Mouse (Mus musculus) heart, postnatal 0 days (tissue): ENCODE measurements around the gene Hpse2. TPM values are rescaled to one million over a fixed set of nuclear protein-coding genes. Genes with fewer than 3 reads are reported as not detected.

ENCODE experiments used
- ATAC-seq: fragments of 200-750 bp; cut with Nextera tagmentation; 2 replicates; pipeline ENCODE4 v1.8.0; 2017; ENCODE audit warnings: low read depth, moderate number of reproducible peaks, moderate library complexity; ENCODE audit not compliant: insufficient read depth
- DNase-seq: peaks from one replicate; pipeline ENCODE4 v3.0.0-alpha.2; 2016; ENCODE audit warnings: low spot score
- H3K27ac ChIP-seq: fragments of 300-500 bp; sonication (generic); 2 replicates; pipeline ENCODE4 v1.5.1; 2014; ENCODE audit warnings: low read depth, mild to moderate bottlenecking
- H3K27me3 ChIP-seq: fragments of 300-500 bp; sonication (generic); 2 replicates; pipeline ENCODE4 v1.6.1; 2014; ENCODE audit warnings: low read length, mixed read lengths; ENCODE audit not compliant: control insufficient read depth, insufficient read depth
- H3K36me3 ChIP-seq: fragments of 300-500 bp; sonication (generic); replicated peaks from 2 replicates; pipeline ENCODE4 v1.6.1; 2014; ENCODE audit warnings: low read length, mixed read lengths; ENCODE audit not compliant: control insufficient read depth, insufficient read depth
- H3K4me1 ChIP-seq: fragments of 300-500 bp; sonication (generic); 2 replicates; pipeline ENCODE4 v1.6.1; 2014; ENCODE audit warnings: antibody characterized with exemption; ENCODE audit not compliant: control insufficient read depth, insufficient read depth
- H3K4me2 ChIP-seq: fragments of 300-500 bp; sonication (generic); 2 replicates; pipeline ENCODE4 v1.6.1; 2014; ENCODE audit warnings: low read depth, mild to moderate bottlenecking, low read length, moderate library complexity
- H3K4me3 ChIP-seq: fragments of 300-500 bp; sonication (generic); 2 replicates; pipeline ENCODE4 v1.5.1; 2014; ENCODE audit warnings: low read depth, low read length
- H3K9ac ChIP-seq: fragments of 300-500 bp; sonication (generic); replicated peaks from 2 replicates; pipeline ENCODE4 v1.6.1; 2014; ENCODE audit warnings: low read depth, low read length, mixed read lengths
- H3K9me3 ChIP-seq: fragments of 300-500 bp; sonication (generic); replicated peaks from 2 replicates; pipeline ENCODE4 v1.6.1; 2016; ENCODE audit warnings: low read length; ENCODE audit not compliant: control insufficient read depth
- CTCF ChIP-seq: IDR thresholded peaks from 2 replicates; pipeline ENCODE4 v1.5.1; 2016; ENCODE audit warnings: antibody characterized with exemption, control low read depth, low read depth
- EP300 ChIP-seq: IDR thresholded peaks from 2 replicates; pipeline ENCODE4 v1.6.1; 2016; ENCODE audit warnings: antibody characterized with exemption, low read depth
- WGBS: fragments of 180-500 bp; shearing (Covaris S2); extraction: QIAGEN DNeasy Blood & Tissue Kit; methylation state at CpG from one replicate; pipeline ENCODE4 v1.1.7; 2014; 5-methylcytosine and 5-hydroxymethylcytosine counted together
- polyA plus RNA-seq: library from polyadenylated mRNA; unstranded; fragments of >200 nt; fragmentation: Nextera tagmentation; extraction: Ambion mirVana; gene quantifications from 2 replicates; pipeline ENCODE4 v1.2.1, GENCODE M21; 2015
- total RNA-seq: library from RNA; depleted of rRNA; stranded (reverse); fragments of >200 nt; gene quantifications from 2 replicates; pipeline ENCODE4 v1.2.3, GENCODE M21; 2014; ENCODE audit warnings: low replicate concordance

Gene Hpse2
- total and polyA plus RNA-seq, 2 experiments from 2014 or later, result 0.45 to 0.69 TPM

DNA sequence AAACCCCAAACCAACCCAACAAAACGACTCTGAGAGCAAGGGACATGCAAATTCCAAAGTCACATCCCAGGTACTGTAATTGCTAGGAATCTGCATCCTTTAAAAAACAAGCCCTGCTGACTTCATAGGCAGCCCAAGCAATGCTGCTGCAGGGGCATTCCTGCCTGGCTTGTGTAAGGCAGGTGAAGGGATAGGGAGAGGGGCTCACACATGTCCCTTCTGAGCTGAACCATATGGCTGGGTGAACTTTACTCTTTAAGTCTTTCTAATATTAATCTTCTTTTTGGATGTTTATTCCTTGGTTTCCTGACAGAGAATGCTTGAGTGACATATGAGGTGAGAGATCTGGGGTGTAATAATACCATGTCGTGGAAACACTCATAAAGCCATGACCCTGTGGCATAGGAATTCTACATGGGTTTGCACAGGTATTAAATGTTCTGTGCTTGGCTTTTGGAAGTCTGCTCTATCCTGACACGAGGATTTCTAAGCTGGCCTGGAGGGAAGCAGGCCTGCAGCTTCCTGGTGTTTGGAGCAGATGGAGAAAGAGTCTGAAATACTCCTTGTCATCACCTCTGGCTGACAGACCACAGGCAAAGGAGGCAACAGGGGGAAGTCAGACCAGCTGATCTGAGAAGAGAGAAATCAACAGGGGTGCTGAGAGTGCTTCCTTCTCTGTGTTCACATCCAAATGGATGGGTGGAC is 519.0 kb downstream of the Hpse2 start:
- Histone ChIP-seq H3K27ac (no peak overlapping the region), H3K27me3 (no peaks in the 10 kb centered on the region), H3K36me3 (no peaks in the 10 kb centered on the region), H3K9ac (no peak overlapping the region), H3K9me3 (no peaks in the 10 kb centered on the region), H3K4me3 (no peak overlapping the region), H3K4me1 (peaks cover 12% of the 10 kb centered on the region), H3K4me2 (no peak overlapping the region)
- WGBS, result 14% methylated on average over 3 of the region's 3 CpGs
- ATAC-seq (peak; percentile 89), DNase-seq (peak; percentile 71)
- TF ChIP-seq CTCF, result no peak
- TF ChIP-seq EP300, result no peak

DNA sequence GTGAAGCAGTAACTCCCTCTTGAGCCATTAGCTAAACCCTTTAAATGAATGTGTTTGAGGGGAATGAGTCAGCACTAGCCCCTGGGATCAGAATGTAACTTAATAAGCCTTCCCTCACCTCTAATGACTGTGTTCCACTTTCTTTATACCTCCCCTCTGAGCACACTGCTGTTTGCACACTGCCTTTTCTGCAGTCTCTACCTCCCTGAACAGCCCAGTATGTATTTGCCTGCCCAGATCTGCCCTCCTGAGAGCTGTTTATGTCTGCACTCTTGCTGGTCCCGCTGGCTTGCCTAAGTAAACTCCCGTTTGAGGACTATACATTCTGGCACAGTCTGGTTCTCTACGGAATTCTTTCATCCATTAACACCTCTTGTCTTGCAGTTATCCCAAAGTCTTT is 525.1 kb downstream of the Hpse2 start:
- TF ChIP-seq EP300 (no peak), CTCF (no peak)
- Histone ChIP-seq H3K4me2 (no peak overlapping the region), H3K4me1 (no peaks in the 10 kb centered on the region), H3K36me3 (no peaks in the 10 kb centered on the region), H3K27me3 (no peaks in the 10 kb centered on the region), H3K9ac (no peak overlapping the region), H3K4me3 (no peak overlapping the region), H3K9me3 (no peaks in the 10 kb centered on the region), H3K27ac (no peak overlapping the region)
- no peak for ATAC-seq
- WGBS, result 46% methylated on average over 3 of the region's 3 CpGs
- DNase-seq, result no peak

DNA sequence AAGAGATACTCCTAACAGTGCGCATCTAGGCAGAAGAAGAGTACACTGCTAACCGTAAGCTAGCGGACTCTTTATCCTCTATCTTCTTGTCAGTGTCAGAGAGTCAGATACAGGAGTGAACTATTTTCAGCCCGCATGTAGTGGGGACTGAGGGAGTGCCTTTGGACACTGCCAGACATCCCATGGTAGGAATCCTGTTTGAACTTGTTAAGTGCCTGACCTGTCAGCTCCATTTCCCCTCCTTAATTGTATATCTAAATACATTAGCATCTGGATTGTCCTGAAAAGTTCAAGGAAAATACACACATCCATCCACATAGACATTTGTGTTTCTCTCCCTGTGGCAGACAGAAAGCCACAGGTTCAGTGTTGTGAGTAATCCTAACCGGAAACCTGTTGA is 531.1 kb downstream of the Hpse2 start:
- TF ChIP-seq EP300, result no peak
- no peak for TF ChIP-seq CTCF
- Histone ChIP-seq H3K27me3 (no peaks in the 10 kb centered on the region), H3K4me2 (no peak overlapping the region), H3K9ac (no peak overlapping the region), H3K9me3 (no peaks in the 10 kb centered on the region; the same call in 1 of the 2 replicates), H3K36me3 (no peaks in the 10 kb centered on the region), H3K4me1 (no peaks in the 10 kb centered on the region), H3K27ac (no peak overlapping the region), H3K4me3 (no peak overlapping the region)
- WGBS, result 35% methylated on average over 5 of the region's 5 CpGs
- ATAC-seq (no peak), DNase-seq (no peak)

DNA sequence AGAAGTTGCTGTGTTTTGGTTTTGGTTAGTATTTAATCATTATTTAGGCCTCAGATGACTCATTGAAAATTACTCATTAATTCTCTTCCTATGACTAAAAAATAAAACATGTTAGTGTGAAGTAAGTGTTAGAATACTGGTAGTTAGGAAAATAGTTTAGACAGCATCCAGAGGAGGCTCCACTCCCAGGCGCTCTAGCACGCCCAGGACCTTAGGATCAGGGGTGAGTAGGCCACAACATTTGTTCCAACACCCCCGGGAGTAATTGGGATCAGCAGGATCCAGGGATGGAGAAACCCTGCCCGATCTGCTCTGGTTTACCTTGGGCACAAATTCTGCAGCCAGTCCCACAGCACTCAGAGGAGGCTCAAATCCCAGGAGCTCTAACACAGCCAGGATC is 532.5 kb downstream of the Hpse2 start:
- H3K4me1 ChIP-seq, result no peaks in the 10 kb centered on the region
- TF ChIP-seq CTCF, result no peak
- no peak for TF ChIP-seq EP300
- H3K9ac ChIP-seq, result no peak overlapping the region
- H3K27ac ChIP-seq, result no peak overlapping the region
- H3K27me3 ChIP-seq, result no peaks in the 10 kb centered on the region
- DNase-seq (no peak), ATAC-seq (no peak)
- 76% methylated on average over 4 of the region's 4 CpGs for WGBS
- no peaks in the 10 kb centered on the region; the same call in 1 of the 2 replicates for H3K9me3 ChIP-seq
- H3K36me3 ChIP-seq, result no peaks in the 10 kb centered on the region
- H3K4me2 ChIP-seq, result no peak overlapping the region
- no peak overlapping the region for H3K4me3 ChIP-seq

DNA sequence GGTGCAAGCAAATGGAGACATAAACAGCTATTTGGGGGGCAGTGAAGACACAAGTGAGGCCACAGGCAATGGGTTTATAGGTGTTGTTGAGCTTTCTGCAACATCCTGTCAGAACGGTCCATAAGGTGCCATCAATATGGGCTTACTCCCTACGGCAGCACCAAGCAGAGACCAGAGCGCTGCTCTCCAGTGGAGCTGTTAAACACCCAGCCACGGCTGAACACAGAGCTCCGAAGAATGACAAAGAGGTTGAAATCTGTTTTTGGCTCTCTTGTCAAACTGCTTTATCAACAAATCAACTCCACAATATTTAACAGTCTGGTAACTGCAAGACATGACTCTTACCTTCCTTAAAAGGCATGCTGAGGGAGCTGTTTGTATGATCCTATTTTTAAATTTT is 537.7 kb downstream of the Hpse2 start:
- H3K9me3 ChIP-seq, result no peaks in the 10 kb centered on the region; the same call in 1 of the 2 replicates
- TF ChIP-seq CTCF (no peak), EP300 (no peak)
- H3K36me3 ChIP-seq, result no peaks in the 10 kb centered on the region
- no peak overlapping the region for H3K4me2 ChIP-seq
- WGBS, result 47% methylated on average over 5 of the region's 5 CpGs
- H3K4me3 ChIP-seq, result no peak overlapping the region
- no peak overlapping the region for H3K9ac ChIP-seq
- H3K27ac ChIP-seq, result no peak overlapping the region
- DNase-seq (no peak), ATAC-seq (no peak)
- no peaks in the 10 kb centered on the region for H3K27me3 ChIP-seq
- H3K4me1 ChIP-seq, result no peaks in the 10 kb centered on the region
